Mouse (Mus musculus) forebrain, embryonic 14.5 days (tissue): ENCODE results near the gene Gm20388. TPM values are rescaled to one million over a fixed set of nuclear protein-coding genes. Genes with fewer than 3 reads are reported as not detected.
A peak's percentile ranks its signal among the peaks of the same experiment; 100 is the strongest.

Source experiments
- ATAC-seq: fragments of 200-750 bp; cut with Nextera tagmentation; 2 replicates; pipeline ENCODE4 v1.8.0; 2017; ENCODE audit warnings: mild to moderate bottlenecking, moderate library complexity
- DNase-seq: peaks from one replicate; pipeline ENCODE4 v3.0.0-alpha.2; 2015; ENCODE audit warnings: low spot score
- H3K27ac ChIP-seq: fragments of 300-500 bp; sonication (generic); 2 replicates; pipeline ENCODE4 v1.5.1; 2014; ENCODE audit warnings: low read depth, mild to moderate bottlenecking, control low read depth, low read length, moderate library complexity
- H3K27me3 ChIP-seq: fragments of 300-500 bp; sonication (generic); replicated peaks from 2 replicates; pipeline ENCODE4 v1.6.1; 2014; ENCODE audit warnings: low read length, control low read depth, mixed read lengths; ENCODE audit not compliant: control insufficient read depth, insufficient read depth
- H3K36me3 ChIP-seq: fragments of 300-500 bp; sonication (generic); 2 replicates; pipeline ENCODE4 v1.6.1; 2014; ENCODE audit warnings: low read length, control low read depth; ENCODE audit not compliant: control insufficient read depth, insufficient read depth
- H3K4me1 ChIP-seq: fragments of 300-500 bp; sonication (generic); 2 replicates; pipeline ENCODE4 v1.6.1; 2014; ENCODE audit warnings: antibody characterized with exemption, low read length, control low read depth; ENCODE audit not compliant: control insufficient read depth, insufficient read depth
- H3K4me2 ChIP-seq: fragments of 300-500 bp; sonication (generic); 2 replicates; pipeline ENCODE4 v1.6.1; 2014; ENCODE audit warnings: mild to moderate bottlenecking, control low read depth, low read length
- H3K4me3 ChIP-seq: fragments of 300-500 bp; sonication (generic); 2 replicates; pipeline ENCODE4 v1.5.1; 2014; ENCODE audit warnings: low read depth, low read length, control low read depth
- H3K9ac ChIP-seq: fragments of 300-500 bp; sonication (generic); 2 replicates; pipeline ENCODE4 v1.6.1; 2014; ENCODE audit warnings: mild to moderate bottlenecking, low read length, control low read depth, moderate library complexity
- H3K9me3 ChIP-seq: fragments of 300-500 bp; sonication (generic); replicated peaks from 2 replicates; pipeline ENCODE4 v1.6.1; 2016; ENCODE audit warnings: low read length, control low read depth, mixed read lengths; ENCODE audit not compliant: control insufficient read depth
- WGBS: fragments of 180-500 bp; shearing (Covaris S2); extraction: QIAGEN DNeasy Blood & Tissue Kit; methylation state at CpG from one replicate; pipeline ENCODE4 v1.1.7; 2014; 5-methylcytosine and 5-hydroxymethylcytosine counted together
- polyA plus RNA-seq: library from polyadenylated mRNA; unstranded; fragments of >200 nt; fragmentation: Nextera tagmentation; extraction: Ambion mirVana; gene quantifications from 2 replicates; pipeline ENCODE4 v1.2.1, GENCODE M21; 2014

Gm20388 gene
- polyA plus RNA-seq, 1 experiment from 2014 or later, result 7.4 TPM

DNA sequence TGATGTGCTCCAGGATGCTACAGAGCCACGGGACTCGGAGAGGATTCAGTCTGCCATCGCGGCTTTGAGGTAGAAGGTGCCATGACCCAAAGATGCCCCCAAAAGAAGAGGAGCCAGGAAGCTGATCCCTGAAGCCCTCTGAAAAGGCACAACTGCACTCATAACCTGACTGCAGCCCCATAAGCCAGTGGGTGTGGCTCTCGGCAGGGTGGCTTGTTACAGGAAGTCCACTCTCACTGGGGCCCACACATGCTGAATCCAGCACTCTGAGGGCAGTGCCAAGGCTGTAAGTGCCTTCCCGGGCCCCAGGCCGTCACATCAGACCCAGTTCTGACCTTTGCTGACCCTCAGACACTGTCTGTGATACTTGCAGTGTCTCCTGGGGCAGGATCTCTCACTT lies 2601.8 kb downstream of the Gm20388 start:
- Histone ChIP-seq H3K36me3 (no peaks in the 10 kb centered on the region), H3K4me2 (no peak overlapping the region), H3K4me1 (no peaks in the 10 kb centered on the region), H3K27ac (no peak overlapping the region), H3K4me3 (no peak overlapping the region), H3K27me3 (no peaks in the 10 kb centered on the region), H3K9me3 (no peaks in the 10 kb centered on the region), H3K9ac (no peak overlapping the region)
- WGBS, result 85% methylated on average over 7 of the region's 7 CpGs
- no peak for DNase-seq
- ATAC-seq, result no peak

DNA sequence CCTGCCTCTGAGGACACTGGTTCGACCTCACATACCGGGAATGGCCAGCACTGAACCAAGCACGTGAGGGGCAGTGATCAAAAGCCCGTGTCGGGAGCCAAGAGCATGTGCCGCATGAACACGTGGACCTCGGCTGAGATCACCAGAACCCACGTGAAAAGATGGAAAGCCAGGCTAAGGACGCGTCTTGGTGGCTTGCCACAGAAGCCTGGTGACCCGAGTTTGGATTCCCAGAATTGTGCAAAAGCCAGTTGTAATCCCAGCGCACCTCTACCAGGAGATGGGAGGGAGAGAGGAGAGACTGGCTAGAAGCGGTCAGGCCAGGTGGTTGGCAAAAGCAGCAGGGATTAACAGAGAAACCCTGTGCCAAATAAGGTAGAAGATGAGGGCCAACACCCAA lies 2605.1 kb downstream of the Gm20388 start:
- DNase-seq (no peak), ATAC-seq (no peak)
- 93% methylated on average over 14 of the region's 14 CpGs for WGBS

DNA sequence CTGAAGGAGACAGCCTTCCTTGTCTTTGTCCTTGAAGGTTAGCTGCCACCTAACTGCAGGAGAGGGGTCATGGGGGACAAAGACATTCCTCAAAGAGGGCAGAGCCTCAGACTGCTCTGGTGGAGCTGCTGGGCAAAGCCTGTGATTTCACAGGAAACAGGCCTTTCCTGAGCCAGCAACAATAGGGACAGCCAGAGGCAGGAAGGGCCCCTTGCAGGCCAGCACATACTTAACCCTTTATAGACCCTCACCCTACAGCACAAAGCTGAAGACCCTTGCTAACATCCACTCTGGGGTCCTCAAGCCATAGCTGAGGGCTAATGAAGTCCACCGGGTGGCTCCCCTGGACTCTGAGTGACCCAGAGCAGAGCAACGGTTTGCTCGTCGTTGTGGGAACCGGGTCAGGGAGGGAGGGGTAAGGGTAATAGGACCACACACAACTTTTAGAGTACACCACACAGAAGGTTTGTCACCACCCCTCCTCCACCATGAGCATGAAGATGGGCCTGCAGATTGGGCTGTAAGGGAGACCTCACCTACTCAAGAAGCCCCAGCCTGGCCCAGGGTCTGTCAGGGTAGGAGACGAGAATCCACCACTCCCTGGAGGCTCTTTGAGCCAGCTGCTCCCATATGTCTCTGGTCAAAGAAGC lies 2607.0 kb downstream of the Gm20388 start:
- no peak overlapping the region; the same call in 1 of the 2 replicates for H3K27ac ChIP-seq
- no peak for ATAC-seq

More for the DNA sequence above, 2605.1 kb downstream of the Gm20388 start:
- no peak overlapping the region for H3K27ac ChIP-seq
- H3K36me3 ChIP-seq, result no peaks in the 10 kb centered on the region
- H3K9me3 ChIP-seq, result no peaks in the 10 kb centered on the region
- H3K4me3 ChIP-seq, result no peak overlapping the region
- no peaks in the 10 kb centered on the region for H3K27me3 ChIP-seq
- H3K9ac ChIP-seq, result no peak overlapping the region
- H3K4me1 ChIP-seq, result no peaks in the 10 kb centered on the region
- no peak overlapping the region for H3K4me2 ChIP-seq

GRCm38 (mm10) chr8:122520611-122521010 lies 2610.0 kb downstream of the Gm20388 start:
- no peak overlapping the region for H3K4me2 ChIP-seq
- no peak overlapping the region for H3K27ac ChIP-seq
- DNase-seq (no peak), ATAC-seq (no peak)
- 77% methylated on average over 11 of the region's 11 CpGs for WGBS
- no peaks in the 10 kb centered on the region for H3K27me3 ChIP-seq
- no peaks in the 10 kb centered on the region for H3K9me3 ChIP-seq
- H3K36me3 ChIP-seq, result no peaks in the 10 kb centered on the region
- H3K4me3 ChIP-seq, result no peak overlapping the region
- no peak overlapping the region for H3K9ac ChIP-seq
- peaks cover 19% of the 10 kb centered on the region for H3K4me1 ChIP-seq

More for the DNA sequence above, 2607.0 kb downstream of the Gm20388 start:
- H3K4me3 ChIP-seq, result no peak overlapping the region
- no peak for DNase-seq
- no peaks in the 10 kb centered on the region for H3K9me3 ChIP-seq
- no peak overlapping the region for H3K4me2 ChIP-seq
- H3K27me3 ChIP-seq, result no peaks in the 10 kb centered on the region
- 35% methylated on average over 6 of the region's 6 CpGs for WGBS
- H3K4me1 ChIP-seq, result no peaks in the 10 kb centered on the region
- no peaks in the 10 kb centered on the region for H3K36me3 ChIP-seq
- H3K9ac ChIP-seq, result no peak overlapping the region

GRCm38 (mm10) chr8:122522796-122523651 lies 2612.4 kb downstream of the Gm20388 start:
- Histone ChIP-seq H3K9ac (0 out of 2 replicates have a peak overlapping the region, but pooled peaks have one; percentile 45), H3K4me2 (peak overlapping the region; percentile 44), H3K9me3 (no peaks in the 10 kb centered on the region), H3K27me3 (no peaks in the 10 kb centered on the region), H3K36me3 (no peaks in the 10 kb centered on the region), H3K27ac (peak overlapping the region; percentile 52), H3K4me1 (peaks cover 19% of the 10 kb centered on the region), H3K4me3 (no peak overlapping the region)
- WGBS, result 67% methylated on average over 14 of the region's 14 CpGs
- DNase-seq, result no peak
- ATAC-seq, result no peak; the same call in 1 of the 2 replicates

DNA sequence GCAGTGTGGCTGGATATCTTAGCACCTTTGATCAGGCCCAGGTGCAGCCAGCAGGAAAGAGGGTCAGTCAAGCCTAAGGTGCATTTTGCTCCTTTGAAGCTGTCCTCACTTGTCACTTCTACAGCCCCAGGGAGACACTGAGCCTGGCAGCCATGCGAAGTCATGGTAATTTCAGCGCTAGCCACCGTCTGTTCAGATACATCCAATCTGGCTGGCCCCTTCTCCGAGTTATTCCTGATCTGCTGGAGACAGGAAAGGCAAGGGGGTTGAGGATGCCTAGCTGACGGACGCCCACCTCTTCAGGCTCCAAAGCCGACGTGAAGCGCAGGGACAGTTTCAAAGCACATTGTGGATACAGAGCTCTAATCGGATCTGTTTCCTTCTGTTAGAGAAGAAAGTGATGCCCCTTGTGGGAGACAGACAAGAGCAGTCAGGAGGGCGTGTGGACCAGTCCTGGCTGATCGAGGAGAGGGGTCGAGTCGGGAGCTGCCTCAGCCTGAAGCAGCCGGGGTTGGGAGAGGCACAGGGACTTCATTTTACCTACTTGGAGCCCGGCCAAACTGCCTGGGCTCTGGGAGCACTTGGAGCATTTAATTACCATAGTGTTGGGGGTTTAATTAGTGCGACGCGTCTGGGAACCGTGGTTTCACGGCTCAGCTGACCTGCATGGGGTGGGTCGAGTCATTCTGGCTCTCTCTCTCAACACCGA lies 2613.2 kb downstream of the Gm20388 start:
- H3K27ac ChIP-seq, result peak overlapping the region; percentile 52
- no peaks in the 10 kb centered on the region for H3K36me3 ChIP-seq
- H3K9me3 ChIP-seq, result no peaks in the 10 kb centered on the region
- peak; percentile 85 for ATAC-seq
- H3K4me3 ChIP-seq, result no peak overlapping the region
- no peaks in the 10 kb centered on the region for H3K27me3 ChIP-seq
- peak overlapping the region; percentile 44 for H3K4me2 ChIP-seq
- DNase-seq, result peak; percentile 86
- H3K4me1 ChIP-seq, result peaks cover 19% of the 10 kb centered on the region
- 9% methylated on average over 23 of the region's 23 CpGs for WGBS
- peak overlapping the region; percentile 45; the same call in 1 of the 2 replicates for H3K9ac ChIP-seq

DNA sequence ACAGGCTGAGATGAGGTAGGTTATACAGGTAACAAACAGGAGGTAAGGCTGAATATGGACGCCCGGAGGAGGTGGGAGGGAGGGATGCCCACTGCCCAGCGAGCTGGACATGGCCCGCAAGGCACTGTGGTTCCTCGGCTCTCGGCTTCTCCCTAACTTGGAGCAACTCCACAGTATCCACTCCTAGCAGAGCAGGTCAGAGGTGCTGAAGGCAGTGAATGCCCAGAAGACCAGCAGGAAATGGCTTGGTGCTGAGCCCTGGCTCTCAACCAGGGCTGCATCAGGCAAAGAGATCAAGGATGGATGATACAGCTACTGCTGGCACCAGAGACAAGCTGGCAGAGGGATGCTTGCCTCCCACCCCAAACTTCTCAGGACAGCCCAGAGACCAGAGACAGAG lies 2613.9 kb downstream of the Gm20388 start:
- Histone ChIP-seq H3K27ac (no peak overlapping the region), H3K4me2 (peak overlapping the region; percentile 44), H3K9ac (no peak overlapping the region; the same call in 1 of the 2 replicates), H3K4me3 (no peak overlapping the region), H3K9me3 (no peaks in the 10 kb centered on the region), H3K27me3 (no peaks in the 10 kb centered on the region), H3K4me1 (peaks cover 19% of the 10 kb centered on the region), H3K36me3 (no peaks in the 10 kb centered on the region)
- ATAC-seq (peak; percentile 22; the same call in 1 of the 2 replicates), DNase-seq (no peak)
- 46% methylated on average over 6 of the region's 6 CpGs for WGBS

- Histone ChIP-seq H3K27ac (no peak overlapping the region), H3K9ac (no peak overlapping the region), H3K4me2 (no peak overlapping the region), H3K4me3 (no peak overlapping the region), H3K4me1 (peaks cover 19% of the 10 kb centered on the region), H3K36me3 (no peaks in the 10 kb centered on the region), H3K9me3 (no peaks in the 10 kb centered on the region), H3K27me3 (no peaks in the 10 kb centered on the region)
- 77% methylated on average over 6 of the region's 6 CpGs for WGBS
- no peak for ATAC-seq
- DNase-seq, result no peak
Observed at GRCm38 (mm10) chr8:122525004-122525403, 2614.4 kb downstream of the Gm20388 start.
